Mouse (Mus musculus): ENCODE measurements around the gene Tmem117. TPM values are rescaled to one million over a fixed set of nuclear protein-coding genes. Genes with fewer than 3 reads are reported as not detected.

The Tmem117 gene
- polyA plus RNA-seq, 1 experiment, result 0.18 TPM

GRCm38 (mm10) chr15:94904672-94905407 is 275.8 kb downstream of the Tmem117 start:
- Histone ChIP-seq H3K4me1 (no peaks in the 10 kb centered on the region), H3K36me3 (replicated peaks; ENCODE audit: low read length) (no peaks in the 10 kb centered on the region), H3K27me3 (replicated peaks) (no peaks in the 10 kb centered on the region), H3K4me3 (replicated peaks) (no peak overlapping the region), H3K9me3 (peaks cover 44% of the 10 kb centered on the region)
- no peak for TF ChIP-seq GATA1 (IDR thresholded peaks at IDR 0.05; ENCODE audit: borderline replicate concordance, low read length)
- no peak for TF ChIP-seq FLI1 (IDR thresholded peaks at IDR 0.05; ENCODE audit: low read length)

GRCm38 (mm10) chr15:94921672-94922071 is 292.6 kb downstream of the Tmem117 start:
- Histone ChIP-seq H3K4me3 (replicated peaks) (no peak overlapping the region), H3K4me1 (no peaks in the 10 kb centered on the region), H3K36me3 (replicated peaks; ENCODE audit: low read length) (no peaks in the 10 kb centered on the region), H3K9me3 (peaks cover 17% of the 10 kb centered on the region), H3K27me3 (replicated peaks) (no peaks in the 10 kb centered on the region)
- no peak for TF ChIP-seq FLI1 (IDR thresholded peaks at IDR 0.05; ENCODE audit: low read length)
- TF ChIP-seq GATA1 (IDR thresholded peaks at IDR 0.05; ENCODE audit: borderline replicate concordance, low read length), result no peak

GRCm38 (mm10) chr15:94927986-94928385 is 299.0 kb downstream of the Tmem117 start:
- Histone ChIP-seq H3K9me3 (peaks cover 24% of the 10 kb centered on the region), H3K36me3 (replicated peaks; ENCODE audit: low read length) (no peaks in the 10 kb centered on the region), H3K27me3 (replicated peaks) (no peaks in the 10 kb centered on the region), H3K4me3 (replicated peaks) (no peak overlapping the region), H3K4me1 (no peaks in the 10 kb centered on the region)
- TF ChIP-seq GATA1 (IDR thresholded peaks at IDR 0.05; ENCODE audit: borderline replicate concordance, low read length) (no peak), FLI1 (IDR thresholded peaks at IDR 0.05; ENCODE audit: low read length) (no peak)

GRCm38 (mm10) chr15:94930743-94931142 is 301.7 kb downstream of the Tmem117 start:
- H3K4me1 ChIP-seq, result no peaks in the 10 kb centered on the region
- no peak for TF ChIP-seq FLI1 (IDR thresholded peaks at IDR 0.05; ENCODE audit: low read length)
- no peak for TF ChIP-seq GATA1 (IDR thresholded peaks at IDR 0.05; ENCODE audit: borderline replicate concordance, low read length)

GRCm38 (mm10) chr15:94933044-94933443 is 304.0 kb downstream of the Tmem117 start:
- Histone ChIP-seq H3K4me3 (replicated peaks) (no peak overlapping the region), H3K9me3 (peaks cover 27% of the 10 kb centered on the region), H3K4me1 (no peaks in the 10 kb centered on the region), H3K36me3 (replicated peaks; ENCODE audit: low read length) (no peaks in the 10 kb centered on the region), H3K27me3 (replicated peaks) (no peaks in the 10 kb centered on the region)
- no peak for TF ChIP-seq FLI1 (IDR thresholded peaks at IDR 0.05; ENCODE audit: low read length)
- no peak for TF ChIP-seq GATA1 (IDR thresholded peaks at IDR 0.05; ENCODE audit: borderline replicate concordance, low read length)

More at GRCm38 (mm10) chr15:94930743-94931142, 301.7 kb downstream of the Tmem117 start:
- H3K4me3 ChIP-seq (replicated peaks), result no peak overlapping the region
- peaks cover 27% of the 10 kb centered on the region for H3K9me3 ChIP-seq
- no peaks in the 10 kb centered on the region for H3K27me3 ChIP-seq (replicated peaks)
- no peaks in the 10 kb centered on the region for H3K36me3 ChIP-seq (replicated peaks; ENCODE audit: low read length)

- Histone ChIP-seq H3K4me3 (replicated peaks) (no peak overlapping the region), H3K9me3 (peaks cover 27% of the 10 kb centered on the region), H3K27me3 (replicated peaks) (no peaks in the 10 kb centered on the region), H3K36me3 (replicated peaks; ENCODE audit: low read length) (no peaks in the 10 kb centered on the region), H3K4me1 (no peaks in the 10 kb centered on the region)
- TF ChIP-seq GATA1 (IDR thresholded peaks at IDR 0.05; ENCODE audit: borderline replicate concordance, low read length) (no peak), FLI1 (IDR thresholded peaks at IDR 0.05; ENCODE audit: low read length) (no peak)
These were observed 304.4 kb downstream of the Tmem117 start for GRCm38 (mm10) chr15:94933480-94933879.

GRCm38 (mm10) chr15:94941954-94942353 is 312.9 kb downstream of the Tmem117 start:
- no peaks in the 10 kb centered on the region for H3K27me3 ChIP-seq (replicated peaks)
- no peak overlapping the region for H3K4me3 ChIP-seq (replicated peaks)
- TF ChIP-seq GATA1 (IDR thresholded peaks at IDR 0.05; ENCODE audit: borderline replicate concordance, low read length), result no peak
- no peak for TF ChIP-seq FLI1 (IDR thresholded peaks at IDR 0.05; ENCODE audit: low read length)
- H3K9me3 ChIP-seq, result peaks cover 4% of the 10 kb centered on the region
- no peaks in the 10 kb centered on the region for H3K4me1 ChIP-seq
- H3K36me3 ChIP-seq (replicated peaks; ENCODE audit: low read length), result no peaks in the 10 kb centered on the region

- H3K27me3 ChIP-seq (replicated peaks), result no peaks in the 10 kb centered on the region
- H3K4me1 ChIP-seq, result no peaks in the 10 kb centered on the region
- H3K9me3 ChIP-seq, result no peaks in the 10 kb centered on the region
- H3K4me3 ChIP-seq (replicated peaks), result no peak overlapping the region
- no peaks in the 10 kb centered on the region for H3K36me3 ChIP-seq (replicated peaks; ENCODE audit: low read length)
- TF ChIP-seq FLI1 (IDR thresholded peaks at IDR 0.05; ENCODE audit: low read length) (no peak), GATA1 (IDR thresholded peaks at IDR 0.05; ENCODE audit: borderline replicate concordance, low read length) (no peak)
These were observed 313.4 kb downstream of the Tmem117 start for GRCm38 (mm10) chr15:94942465-94942864.

- Histone ChIP-seq H3K4me3 (replicated peaks) (no peak overlapping the region), H3K4me1 (no peaks in the 10 kb centered on the region), H3K36me3 (replicated peaks; ENCODE audit: low read length) (no peaks in the 10 kb centered on the region), H3K27me3 (replicated peaks) (no peaks in the 10 kb centered on the region), H3K9me3 (no peaks in the 10 kb centered on the region)
- TF ChIP-seq GATA1 (IDR thresholded peaks at IDR 0.05; ENCODE audit: borderline replicate concordance, low read length), result no peak
- TF ChIP-seq FLI1 (IDR thresholded peaks at IDR 0.05; ENCODE audit: low read length), result no peak
These were observed 314.9 kb downstream of the Tmem117 start for GRCm38 (mm10) chr15:94943891-94944290.

- Histone ChIP-seq H3K4me1 (no peaks in the 10 kb centered on the region), H3K27me3 (replicated peaks) (no peaks in the 10 kb centered on the region), H3K36me3 (replicated peaks; ENCODE audit: low read length) (no peaks in the 10 kb centered on the region), H3K4me3 (replicated peaks) (no peak overlapping the region), H3K9me3 (peaks cover 12% of the 10 kb centered on the region; the same call in 1 of the 2 replicates)
- TF ChIP-seq FLI1 (IDR thresholded peaks at IDR 0.05; ENCODE audit: low read length), result no peak
- no peak for TF ChIP-seq GATA1 (IDR thresholded peaks at IDR 0.05; ENCODE audit: borderline replicate concordance, low read length)
These were observed 322.5 kb downstream of the Tmem117 start for GRCm38 (mm10) chr15:94951382-94952048.
